Mouse (Mus musculus): ENCODE measurements around the gene Mup19.

GRCm38 (mm10) chr4:61815602-61816001 lies 33.5 kb upstream of the Mup19 start:
- TF ChIP-seq CTCF (IDR thresholded peaks at IDR 0.05; ENCODE audit: low read depth, low read length) = no peak
- no peak for TF ChIP-seq POLR2A (IDR thresholded peaks at IDR 0.05; ENCODE audit: borderline replicate concordance, low read depth, low read length)

Measured in bone marrow macrophage, adult 2 months (primary cell).